ENCODE assay signal across 7 mouse cellular contexts in the genomic region with DNA sequence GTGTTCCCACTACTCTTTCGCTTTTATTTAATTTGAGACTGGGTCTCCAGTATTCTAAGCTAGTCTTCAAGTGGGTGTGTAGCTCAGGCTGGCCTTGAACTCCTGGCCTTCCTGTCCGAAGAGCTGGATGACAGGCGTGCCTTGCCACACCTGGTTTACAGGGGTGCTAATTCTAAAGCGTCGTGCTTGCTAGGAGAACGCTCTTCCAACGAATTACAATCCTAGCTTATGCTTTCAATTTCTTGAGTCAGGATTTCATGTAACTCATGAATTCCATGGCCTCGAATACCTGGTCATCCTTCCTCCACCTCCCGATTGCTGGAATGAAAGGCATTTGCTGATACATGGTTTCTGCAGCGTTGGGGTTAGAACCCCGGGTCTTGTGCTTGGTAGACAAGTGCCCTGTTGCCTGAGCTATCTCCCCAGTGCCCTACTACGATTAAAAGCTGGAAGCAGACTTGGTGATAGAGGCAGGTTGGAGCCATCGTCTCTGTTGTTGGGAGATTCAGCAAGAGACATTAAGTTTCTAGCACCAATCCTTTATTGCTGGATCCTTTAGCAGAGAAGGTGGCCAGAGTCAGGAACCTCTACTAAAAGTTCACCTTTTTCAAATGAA. TPM values are rescaled to one million over a fixed set of nuclear protein-coding genes. Genes with fewer than 3 reads are reported as not detected.
A peak's percentile ranks its signal among the peaks of the same experiment; 100 is the strongest.
DNase-seq lines count a peak whose midpoint lies in the region; ATAC-seq and TF ChIP-seq lines count a peak whose summit lies in the region.

No protein-coding gene starts in this region.

- no peak for TF ChIP-seq CTCF in lung, postnatal 0 days (IDR thresholded peaks at IDR 0.05)
- TF ChIP-seq CTCF in embryonic fibroblast, embryonic 13.5 days (IDR thresholded peaks at IDR 0.05; ENCODE audit: borderline replicate concordance, insufficient read depth, low read length) = no peak

- no peaks in the 10 kb centered on the region for H3K9me3 ChIP-seq in lung, postnatal 0 days (ENCODE audit: low read length)
- no peaks in the 10 kb centered on the region for H3K9me3 ChIP-seq in limb, embryonic 14.5 days (ENCODE audit: control insufficient read depth, low read length)
- no peaks in the 10 kb centered on the region for H3K9me3 ChIP-seq in stomach, embryonic 14.5 days (ENCODE audit: control insufficient read depth, low read depth, low read length)

- peak overlapping the region; percentile 88 for H3K27ac ChIP-seq in lung, postnatal 0 days (ENCODE audit: low read length)
- H3K27ac ChIP-seq in embryonic fibroblast, embryonic 13.5 days (ENCODE audit: insufficient read depth, low read length) = 0 out of 2 replicates have a peak overlapping the region, but pooled peaks have one; percentile 3
- H3K27ac ChIP-seq in limb, embryonic 14.5 days (replicated peaks; ENCODE audit: low read depth, low read length) = peak overlapping the region; percentile 87
- peak overlapping the region; percentile 89 for H3K27ac ChIP-seq in stomach, embryonic 14.5 days (ENCODE audit: low read length)

- no peak for DNase-seq in lung, postnatal 0 days (ENCODE audit: low spot score)
- no peak for DNase-seq in lung, postnatal 10 days
- no peak for DNase-seq in limb, embryonic 14.5 days (ENCODE audit: low spot score)
- no peak for DNase-seq in left cerebral cortex, postnatal 10 days (ENCODE audit: extremely low spot score in 1 of 2, low spot score in 2 of 2)

- 0 out of 2 replicates have a peak, but pooled peaks cover 3% of the 10 kb centered on the region for H3K4me1 ChIP-seq in lung, postnatal 0 days (ENCODE audit: insufficient read depth, low read depth, low read length)
- H3K4me1 ChIP-seq in embryonic fibroblast, embryonic 13.5 days (ENCODE audit: control insufficient read depth, insufficient read depth, low read length) = no peaks in the 10 kb centered on the region
- H3K4me1 ChIP-seq in limb, embryonic 14.5 days (ENCODE audit: control insufficient read depth, insufficient read depth, low read length) = peaks cover 12% of the 10 kb centered on the region
- H3K4me1 ChIP-seq in stomach, embryonic 14.5 days (ENCODE audit: control insufficient read depth, insufficient read depth, low read length) = peaks cover 15% of the 10 kb centered on the region

- no peak for ATAC-seq in lung, postnatal 0 days
- no peak for ATAC-seq in limb, embryonic 14.5 days (ENCODE audit: low FRiP score, low read depth)
- ATAC-seq in stomach, embryonic 14.5 days (ENCODE audit: insufficient number of reproducible peaks, insufficient read depth, low FRiP score, low read depth) = no peak
- ATAC-seq in activated CD4-positive, CD25-positive, alpha-beta regulatory T cell, adult 4 months = no peak

- no peak for TF ChIP-seq EP300 in lung, postnatal 0 days (IDR thresholded peaks at IDR 0.05)

- no peaks in the 10 kb centered on the region for H3K27me3 ChIP-seq in lung, postnatal 0 days (replicated peaks; ENCODE audit: insufficient read depth, low read length)
- no peaks in the 10 kb centered on the region for H3K27me3 ChIP-seq in limb, embryonic 14.5 days (ENCODE audit: control insufficient read depth, insufficient read depth, low read length)
- no peaks in the 10 kb centered on the region for H3K27me3 ChIP-seq in stomach, embryonic 14.5 days (ENCODE audit: control insufficient read depth, insufficient read depth, low read length)

- TF ChIP-seq POLR2A in embryonic fibroblast, embryonic 13.5 days (IDR thresholded peaks at IDR 0.05; ENCODE audit: low read depth, low read length) = no peak
- TF ChIP-seq POLR2A in limb, embryonic 14.5 days (IDR thresholded peaks at IDR 0.05; ENCODE audit: borderline replicate concordance, extremely low read depth, insufficient read depth, insufficient read length) = no peak

- peaks cover 15% of the 10 kb centered on the region for H3K36me3 ChIP-seq in lung, postnatal 0 days (ENCODE audit: insufficient read depth, low read length)
- H3K36me3 ChIP-seq in limb, embryonic 14.5 days (ENCODE audit: control insufficient read depth, insufficient read depth, low read length) = peaks cover 40% of the 10 kb centered on the region
- H3K36me3 ChIP-seq in stomach, embryonic 14.5 days (ENCODE audit: control insufficient read depth, insufficient read depth, low read length) = peaks cover 33% of the 10 kb centered on the region

- H3K4me2 ChIP-seq in lung, postnatal 0 days (replicated peaks; ENCODE audit: low read depth, low read length) = peak overlapping the region; percentile 78
- peak overlapping the region; percentile 84 for H3K4me2 ChIP-seq in limb, embryonic 14.5 days (replicated peaks; ENCODE audit: low read depth, low read length, severe bottlenecking)
- H3K4me2 ChIP-seq in stomach, embryonic 14.5 days (replicated peaks; ENCODE audit: low read depth, low read length) = peak overlapping the region; percentile 77

- intact Hi-C loops in left cerebral cortex, postnatal 10 days (cut with DNase I) = no loop called here

- WGBS in lung, postnatal 0 days = 16% methylated on average over 13 of the region's 13 CpGs
- WGBS in limb, embryonic 14.5 days = 26% methylated on average over 13 of the region's 13 CpGs
- 22% methylated on average over 13 of the region's 13 CpGs for WGBS in stomach, embryonic 14.5 days

- peak overlapping the region; percentile 96 for H3K4me3 ChIP-seq in lung, postnatal 0 days (ENCODE audit: low read depth, low read length)
- peak overlapping the region; percentile 96 for H3K4me3 ChIP-seq in embryonic fibroblast, embryonic 13.5 days (ENCODE audit: insufficient read depth, low read length)
- H3K4me3 ChIP-seq in limb, embryonic 14.5 days (replicated peaks; ENCODE audit: low read length) = peak overlapping the region; percentile 81
- H3K4me3 ChIP-seq in stomach, embryonic 14.5 days (ENCODE audit: low read depth, low read length) = peak overlapping the region; percentile 81

- peak overlapping the region; percentile 95 for H3K9ac ChIP-seq in lung, postnatal 0 days (replicated peaks; ENCODE audit: low read depth)
- H3K9ac ChIP-seq in limb, embryonic 14.5 days (ENCODE audit: low read depth, low read length, severe bottlenecking) = peak overlapping the region; percentile 97
- peak overlapping the region; percentile 91 for H3K9ac ChIP-seq in stomach, embryonic 14.5 days (replicated peaks; ENCODE audit: low read depth, low read length)

RNA-seq across cellular contexts. Expression of a gene that starts 0.5 kb away (rescaled TPM):
- polyA plus RNA-seq in lung, postnatal 0 days (2015; fragmentation: Nextera tagmentation; extraction: Ambion mirVana) = 56.1 and 62.4 TPM in 2 replicates
- polyA plus RNA-seq in embryonic fibroblast, embryonic 13.5 days (2011; ENCODE audit: insufficient read length, low read depth, missing spikeins) = 35.5 and 37.0 TPM in 2 replicates
- 52.5 and 61.0 TPM in 2 replicates for polyA plus RNA-seq in limb, embryonic 14.5 days (2012; rRNA removed)
- polyA plus RNA-seq in limb, embryonic 14.5 days (2014; fragmentation: Nextera tagmentation; extraction: Ambion mirVana) = 60.3 and 61.7 TPM in 2 replicates
- polyA plus RNA-seq in stomach, embryonic 14.5 days (2014; fragmentation: Nextera tagmentation; extraction: Ambion mirVana) = 58.9 and 72.3 TPM in 2 replicates
- total RNA-seq in left cerebral cortex, postnatal 10 days (2021) = 10 to 100 TPM; 37.5 to 41.2 TPM
- polyA plus RNA-seq in activated CD4-positive, CD25-positive, alpha-beta regulatory T cell, adult 4 months (2017; shearing (Covaris generic)) = 100 to 1,000 TPM; 176 to 180 TPM

RNA-seq across cellular contexts. Expression of a gene that starts 0.8 kb away (rescaled TPM):
- polyA plus RNA-seq in lung, postnatal 0 days (2015; fragmentation: Nextera tagmentation; extraction: Ambion mirVana) = 222 and 228 TPM in 2 replicates
- 105 and 110 TPM in 2 replicates for polyA plus RNA-seq in embryonic fibroblast, embryonic 13.5 days (2011; ENCODE audit: insufficient read length, low read depth, missing spikeins)
- polyA plus RNA-seq in limb, embryonic 14.5 days (2012; rRNA removed) = 363 and 431 TPM in 2 replicates
- 219 and 248 TPM in 2 replicates for polyA plus RNA-seq in limb, embryonic 14.5 days (2014; fragmentation: Nextera tagmentation; extraction: Ambion mirVana)
- polyA plus RNA-seq in stomach, embryonic 14.5 days (2014; fragmentation: Nextera tagmentation; extraction: Ambion mirVana) = 258 and 281 TPM in 2 replicates
- total RNA-seq in left cerebral cortex, postnatal 10 days (2021) = 100 to 1,000 TPM; 361 to 375 TPM
- 100 to 1,000 TPM; 131 to 163 TPM for polyA plus RNA-seq in activated CD4-positive, CD25-positive, alpha-beta regulatory T cell, adult 4 months (2017; shearing (Covaris generic))

RNA-seq across cellular contexts. Expression of a gene that starts 11.0 kb away (rescaled TPM):
- 11.8 and 13.0 TPM in 2 replicates for polyA plus RNA-seq in lung, postnatal 0 days (2015; fragmentation: Nextera tagmentation; extraction: Ambion mirVana)
- polyA plus RNA-seq in embryonic fibroblast, embryonic 13.5 days (2011; ENCODE audit: insufficient read length, low read depth, missing spikeins) = 16.1 and 20.4 TPM in 2 replicates
- 30.3 and 35.3 TPM in 2 replicates for polyA plus RNA-seq in limb, embryonic 14.5 days (2012; rRNA removed)
- 20.2 and 22.4 TPM in 2 replicates for polyA plus RNA-seq in limb, embryonic 14.5 days (2014; fragmentation: Nextera tagmentation; extraction: Ambion mirVana)
- 17.1 and 17.9 TPM in 2 replicates for polyA plus RNA-seq in stomach, embryonic 14.5 days (2014; fragmentation: Nextera tagmentation; extraction: Ambion mirVana)
- total RNA-seq in left cerebral cortex, postnatal 10 days (2021) = 10 to 100 TPM; 15.1 to 18.5 TPM
- polyA plus RNA-seq in activated CD4-positive, CD25-positive, alpha-beta regulatory T cell, adult 4 months (2017; shearing (Covaris generic)) = 10 to 100 TPM; 27.8 to 35.2 TPM

RNA-seq across cellular contexts. Expression of a gene that starts 17.7 kb away (rescaled TPM):
- polyA plus RNA-seq in lung, postnatal 0 days (2015; fragmentation: Nextera tagmentation; extraction: Ambion mirVana) = 723 and 836 TPM in 2 replicates
- polyA plus RNA-seq in embryonic fibroblast, embryonic 13.5 days (2011; ENCODE audit: insufficient read length, low read depth, missing spikeins) = 547 and 589 TPM in 2 replicates
- 1,215 and 1,844 TPM in 2 replicates for polyA plus RNA-seq in limb, embryonic 14.5 days (2012; rRNA removed)
- polyA plus RNA-seq in limb, embryonic 14.5 days (2014; fragmentation: Nextera tagmentation; extraction: Ambion mirVana) = 1,031 and 1,113 TPM in 2 replicates
- 1,056 and 1,119 TPM in 2 replicates for polyA plus RNA-seq in stomach, embryonic 14.5 days (2014; fragmentation: Nextera tagmentation; extraction: Ambion mirVana)
- 1,000 to 10,000 TPM in 1 of 2 experiments, 100 to 1,000 TPM in 1; 991 to 1,007 TPM for total RNA-seq in left cerebral cortex, postnatal 10 days (2021)
- 1,000 to 10,000 TPM; 3,631 to 4,013 TPM for polyA plus RNA-seq in activated CD4-positive, CD25-positive, alpha-beta regulatory T cell, adult 4 months (2017; shearing (Covaris generic))

RNA-seq across cellular contexts. Expression of a gene that starts 21.7 kb away (rescaled TPM):
- 103 and 117 TPM in 2 replicates for polyA plus RNA-seq in lung, postnatal 0 days (2015; fragmentation: Nextera tagmentation; extraction: Ambion mirVana)
- polyA plus RNA-seq in embryonic fibroblast, embryonic 13.5 days (2011; ENCODE audit: insufficient read length, low read depth, missing spikeins) = 29.9 and 46.6 TPM in 2 replicates
- 154 and 175 TPM in 2 replicates for polyA plus RNA-seq in limb, embryonic 14.5 days (2012; rRNA removed)
- polyA plus RNA-seq in limb, embryonic 14.5 days (2014; fragmentation: Nextera tagmentation; extraction: Ambion mirVana) = 152 and 156 TPM in 2 replicates
- polyA plus RNA-seq in stomach, embryonic 14.5 days (2014; fragmentation: Nextera tagmentation; extraction: Ambion mirVana) = 132 and 149 TPM in 2 replicates
- 100 to 1,000 TPM in 1 of 2 experiments, 10 to 100 TPM in 1; 95.1 to 106 TPM for total RNA-seq in left cerebral cortex, postnatal 10 days (2021)
- polyA plus RNA-seq in activated CD4-positive, CD25-positive, alpha-beta regulatory T cell, adult 4 months (2017; shearing (Covaris generic)) = 10 to 100 TPM; 89.0 to 95.4 TPM

Comparison
In these comparisons a context has a peak if more than half of its experiments do, and no peak if none do; other contexts are left out.
1. H3K27ac ChIP-seq: peak in every context shown above with its lines; median percentile 89 in stomach, embryonic 14.5 days; 88 in lung, postnatal 0 days; 87 in limb, embryonic 14.5 days; 3 in embryonic fibroblast, embryonic 13.5 days.